Mouse (Mus musculus): ENCODE results near the gene Slc36a1. TPM values are rescaled to one million over a fixed set of nuclear protein-coding genes. Genes with fewer than 3 reads are reported as not detected.

Slc36a1 gene
- polyA plus RNA-seq, 1 experiment from 2014 or later, result 3.3 TPM

GRCm38 (mm10) chr11:55197740-55198510 is 6.2 kb upstream of the Slc36a1 start:
- Histone ChIP-seq H3K4me3 (replicated peaks; ENCODE audit: low read length) (no peak overlapping the region), H3K27me3 (replicated peaks; ENCODE audit: control insufficient read depth, insufficient read depth, low read length) (no peaks in the 10 kb centered on the region), H3K36me3 (ENCODE audit: control insufficient read depth, insufficient read depth) (no peaks in the 10 kb centered on the region), H3K9me3 (ENCODE audit: control insufficient read depth, low read length) (no peaks in the 10 kb centered on the region), H3K4me1 (replicated peaks; ENCODE audit: control insufficient read depth, insufficient read depth, low read length) (no peaks in the 10 kb centered on the region), H3K9ac (replicated peaks; ENCODE audit: low read depth, low read length) (no peak overlapping the region), H3K4me2 (ENCODE audit: low read length) (no peak overlapping the region), H3K27ac (ENCODE audit: low read length) (no peak overlapping the region)
- 84% methylated on average over 8 of the region's 8 CpGs for WGBS
- ATAC-seq, result no peak

GRCm38 (mm10) chr11:55204602-55205001 is 452 bp downstream of the Slc36a1 start:
- H3K27me3 ChIP-seq (replicated peaks; ENCODE audit: control insufficient read depth, insufficient read depth, low read length), result no peaks in the 10 kb centered on the region
- peaks cover 11% of the 10 kb centered on the region for H3K4me1 ChIP-seq (replicated peaks; ENCODE audit: control insufficient read depth, insufficient read depth, low read length)
- H3K36me3 ChIP-seq (ENCODE audit: control insufficient read depth, insufficient read depth), result no peaks in the 10 kb centered on the region
- H3K4me3 ChIP-seq (replicated peaks; ENCODE audit: low read length), result peak overlapping the region; percentile 77
- WGBS, result 5% methylated on average over 17 of the region's 17 CpGs
- H3K27ac ChIP-seq (ENCODE audit: low read length), result no peak overlapping the region
- H3K9ac ChIP-seq (replicated peaks; ENCODE audit: low read depth, low read length), result peak overlapping the region; percentile 79
- no peaks in the 10 kb centered on the region for H3K9me3 ChIP-seq (ENCODE audit: control insufficient read depth, low read length)
- H3K4me2 ChIP-seq (ENCODE audit: low read length), result peak overlapping the region; percentile 71
- ATAC-seq, result peak; percentile 57

- Histone ChIP-seq H3K4me1 (replicated peaks; ENCODE audit: control insufficient read depth, insufficient read depth, low read length) (peaks cover 11% of the 10 kb centered on the region), H3K27ac (ENCODE audit: low read length) (no peak overlapping the region), H3K27me3 (replicated peaks; ENCODE audit: control insufficient read depth, insufficient read depth, low read length) (no peaks in the 10 kb centered on the region), H3K4me3 (replicated peaks; ENCODE audit: low read length) (no peak overlapping the region), H3K9ac (replicated peaks; ENCODE audit: low read depth, low read length) (no peak overlapping the region), H3K36me3 (ENCODE audit: control insufficient read depth, insufficient read depth) (no peaks in the 10 kb centered on the region), H3K4me2 (ENCODE audit: low read length) (no peak overlapping the region), H3K9me3 (ENCODE audit: control insufficient read depth, low read length) (no peaks in the 10 kb centered on the region)
- ATAC-seq, result no peak
- WGBS, result 71% methylated on average over 6 of the region's 6 CpGs
Measured at GRCm38 (mm10) chr11:55208001-55208690, 4.0 kb downstream of the Slc36a1 start.

DNA sequence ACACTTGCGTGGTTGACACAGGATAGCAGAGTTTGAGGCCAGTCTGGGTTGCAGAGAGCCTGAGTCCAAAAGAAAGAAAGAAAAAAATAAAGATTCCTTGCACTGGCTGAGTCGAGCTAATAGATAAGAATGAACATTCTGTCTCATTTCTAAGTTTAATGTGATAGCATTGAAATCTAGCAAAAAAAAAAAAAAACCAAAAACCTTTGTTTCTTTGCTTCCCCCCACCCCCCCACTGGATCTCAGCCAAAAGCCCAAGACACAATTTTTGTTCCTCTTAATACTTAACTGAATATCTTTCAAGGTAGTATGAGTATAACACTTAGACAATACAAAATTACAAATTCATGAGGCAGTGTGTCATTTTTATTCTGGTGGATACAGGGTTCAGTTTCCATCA is 4.9 kb downstream of the Slc36a1 start:
- Histone ChIP-seq H3K36me3 (ENCODE audit: control insufficient read depth, insufficient read depth) (no peaks in the 10 kb centered on the region), H3K9me3 (ENCODE audit: control insufficient read depth, low read length) (no peaks in the 10 kb centered on the region), H3K4me3 (replicated peaks; ENCODE audit: low read length) (no peak overlapping the region), H3K27ac (ENCODE audit: low read length) (no peak overlapping the region), H3K9ac (replicated peaks; ENCODE audit: low read depth, low read length) (no peak overlapping the region), H3K27me3 (replicated peaks; ENCODE audit: control insufficient read depth, insufficient read depth, low read length) (no peaks in the 10 kb centered on the region), H3K4me1 (replicated peaks; ENCODE audit: control insufficient read depth, insufficient read depth, low read length) (peaks cover 11% of the 10 kb centered on the region), H3K4me2 (ENCODE audit: low read length) (no peak overlapping the region)
- 77% methylated on average over 2 of the region's 2 CpGs for WGBS
- no peak for ATAC-seq

DNA sequence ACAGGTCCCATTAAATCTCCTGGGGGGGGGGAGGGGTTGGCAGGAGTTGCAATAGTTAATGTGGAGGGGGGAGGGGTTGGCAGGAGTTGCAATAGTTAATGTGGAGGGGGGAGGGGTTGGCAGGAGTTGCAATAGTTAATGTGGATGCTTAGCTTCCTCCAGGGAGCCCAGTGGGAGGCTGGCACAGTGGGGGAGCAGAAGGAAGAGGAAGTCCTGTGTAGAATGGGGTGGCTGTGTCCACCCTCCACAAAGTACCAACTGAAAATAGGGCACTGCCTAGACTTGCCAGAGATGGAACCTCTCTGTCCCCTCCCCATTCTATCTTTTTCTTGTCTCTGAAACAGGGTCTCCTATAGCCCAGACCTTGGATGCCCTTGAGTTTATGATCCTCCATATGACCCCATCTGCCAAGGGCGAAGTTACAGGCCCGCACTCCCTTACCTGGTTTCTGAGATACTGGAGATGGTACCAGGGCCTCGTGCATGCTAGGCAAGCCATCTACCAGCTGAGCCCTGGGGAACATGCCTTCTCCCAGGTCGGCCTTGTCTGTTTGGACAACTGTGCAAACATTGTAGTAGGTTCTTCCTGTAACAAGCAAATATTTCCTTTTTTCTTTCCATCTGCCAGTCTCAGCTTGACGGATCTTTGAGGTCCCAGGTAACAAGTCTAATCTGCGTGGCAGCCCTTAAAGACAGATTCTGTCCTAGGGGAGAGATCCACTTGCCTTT is 5.6 kb downstream of the Slc36a1 start:
- Histone ChIP-seq H3K27me3 (replicated peaks; ENCODE audit: control insufficient read depth, insufficient read depth, low read length) (no peaks in the 10 kb centered on the region), H3K4me1 (replicated peaks; ENCODE audit: control insufficient read depth, insufficient read depth, low read length) (peaks cover 11% of the 10 kb centered on the region), H3K9me3 (ENCODE audit: control insufficient read depth, low read length) (no peaks in the 10 kb centered on the region), H3K4me2 (ENCODE audit: low read length) (no peak overlapping the region), H3K27ac (ENCODE audit: low read length) (no peak overlapping the region), H3K9ac (replicated peaks; ENCODE audit: low read depth, low read length) (no peak overlapping the region), H3K4me3 (replicated peaks; ENCODE audit: low read length) (no peak overlapping the region), H3K36me3 (ENCODE audit: control insufficient read depth, insufficient read depth) (no peaks in the 10 kb centered on the region)
- ATAC-seq, result no peak
- 91% methylated on average over 6 of the region's 6 CpGs for WGBS

DNA sequence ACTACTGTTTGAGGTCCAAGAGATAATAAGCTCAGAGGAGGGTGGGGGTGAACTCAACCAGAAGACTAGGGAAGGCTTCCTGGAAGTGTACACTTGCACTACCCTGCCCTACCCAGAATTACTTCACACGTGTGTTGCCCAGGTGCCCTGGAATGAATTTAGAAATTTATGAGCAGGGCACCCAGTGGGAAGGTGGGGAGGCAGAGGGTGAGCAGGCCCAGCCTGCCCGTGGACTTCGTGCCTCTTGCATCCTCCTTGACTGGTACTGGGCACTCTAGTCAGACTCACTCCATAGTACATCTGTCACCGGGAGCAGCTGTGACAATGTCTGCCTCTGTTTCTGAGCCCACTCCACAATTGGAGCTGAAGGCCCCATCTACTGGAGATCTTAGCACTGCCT is 9.4 kb downstream of the Slc36a1 start:
- Histone ChIP-seq H3K9ac (replicated peaks; ENCODE audit: low read depth, low read length) (no peak overlapping the region), H3K9me3 (ENCODE audit: control insufficient read depth, low read length) (no peaks in the 10 kb centered on the region), H3K36me3 (ENCODE audit: control insufficient read depth, insufficient read depth) (no peaks in the 10 kb centered on the region), H3K27ac (ENCODE audit: low read length) (no peak overlapping the region), H3K4me2 (ENCODE audit: low read length) (no peak overlapping the region), H3K4me1 (replicated peaks; ENCODE audit: control insufficient read depth, insufficient read depth, low read length) (0 out of 2 replicates have a peak, but pooled peaks cover 2% of the 10 kb centered on the region), H3K27me3 (replicated peaks; ENCODE audit: control insufficient read depth, insufficient read depth, low read length) (no peaks in the 10 kb centered on the region), H3K4me3 (replicated peaks; ENCODE audit: low read length) (no peak overlapping the region)
- WGBS, result 94% methylated on average over 4 of the region's 4 CpGs
- ATAC-seq, result no peak

DNA sequence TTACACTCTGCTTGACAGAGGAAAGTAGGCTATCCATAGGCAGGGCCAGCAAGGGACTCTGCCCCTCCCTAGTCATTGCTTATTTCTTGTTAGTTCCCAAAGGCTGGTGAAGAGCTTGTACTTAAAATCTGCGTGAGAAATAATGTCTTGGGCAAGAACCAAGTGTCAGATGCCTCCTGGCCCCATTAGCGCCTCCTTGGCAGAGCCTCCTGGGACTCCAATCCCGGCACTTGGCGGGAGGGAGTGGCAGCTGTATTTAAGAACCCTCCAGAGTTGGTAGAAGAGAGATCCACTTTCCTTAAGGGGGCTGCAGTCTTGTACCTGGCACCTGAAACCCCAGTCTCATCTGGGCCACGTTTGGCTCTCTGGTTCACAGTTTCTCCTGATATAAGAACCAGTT is 10.0 kb downstream of the Slc36a1 start:
- ATAC-seq, result no peak
- H3K9me3 ChIP-seq (ENCODE audit: control insufficient read depth, low read length), result no peaks in the 10 kb centered on the region
- H3K36me3 ChIP-seq (ENCODE audit: control insufficient read depth, insufficient read depth), result no peaks in the 10 kb centered on the region
- H3K4me1 ChIP-seq (replicated peaks; ENCODE audit: control insufficient read depth, insufficient read depth, low read length), result 0 out of 2 replicates have a peak, but pooled peaks cover 2% of the 10 kb centered on the region
- no peak overlapping the region for H3K27ac ChIP-seq (ENCODE audit: low read length)
- no peak overlapping the region for H3K4me2 ChIP-seq (ENCODE audit: low read length)
- no peaks in the 10 kb centered on the region for H3K27me3 ChIP-seq (replicated peaks; ENCODE audit: control insufficient read depth, insufficient read depth, low read length)
- no peak overlapping the region for H3K9ac ChIP-seq (replicated peaks; ENCODE audit: low read depth, low read length)
- 77% methylated on average over 5 of the region's 5 CpGs for WGBS
- no peak overlapping the region for H3K4me3 ChIP-seq (replicated peaks; ENCODE audit: low read length)

DNA sequence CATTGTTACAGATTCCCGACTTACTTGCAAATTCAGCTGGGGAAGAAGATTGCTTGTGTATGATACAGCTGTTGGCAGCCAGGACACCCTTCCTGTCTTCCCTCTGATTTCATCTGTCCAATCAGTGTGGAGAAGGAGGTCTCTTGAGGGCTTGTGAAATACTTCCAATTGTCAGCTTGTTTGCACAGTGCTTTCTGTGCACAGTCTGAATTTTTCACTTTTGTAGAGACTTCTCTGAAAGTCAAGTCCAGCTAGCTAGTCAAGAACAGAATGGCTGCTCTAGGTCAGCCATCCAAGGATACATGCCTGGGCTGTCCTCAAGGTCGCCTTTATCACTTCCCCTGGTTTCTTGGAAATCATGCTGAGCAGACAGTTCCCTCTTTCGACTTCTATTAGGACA is 10.8 kb downstream of the Slc36a1 start:
- Histone ChIP-seq H3K27ac (ENCODE audit: low read length) (no peak overlapping the region), H3K9me3 (ENCODE audit: control insufficient read depth, low read length) (no peaks in the 10 kb centered on the region), H3K4me3 (replicated peaks; ENCODE audit: low read length) (no peak overlapping the region), H3K9ac (replicated peaks; ENCODE audit: low read depth, low read length) (no peak overlapping the region), H3K36me3 (ENCODE audit: control insufficient read depth, insufficient read depth) (no peaks in the 10 kb centered on the region), H3K4me2 (ENCODE audit: low read length) (no peak overlapping the region), H3K27me3 (replicated peaks; ENCODE audit: control insufficient read depth, insufficient read depth, low read length) (no peaks in the 10 kb centered on the region), H3K4me1 (replicated peaks; ENCODE audit: control insufficient read depth, insufficient read depth, low read length) (no peaks in the 10 kb centered on the region)
- no peak for ATAC-seq
- WGBS, result 84% methylated on average over 3 of the region's 3 CpGs

- Histone ChIP-seq H3K9ac (replicated peaks; ENCODE audit: low read depth, low read length) (no peak overlapping the region), H3K9me3 (ENCODE audit: control insufficient read depth, low read length) (no peaks in the 10 kb centered on the region)
- 87% methylated on average over 3 of the region's 4 CpGs for WGBS
Measured at GRCm38 (mm10) chr11:55216061-55216460, 11.9 kb downstream of the Slc36a1 start.

More at GRCm38 (mm10) chr11:55216061-55216460, 11.9 kb downstream of the Slc36a1 start:
- H3K4me2 ChIP-seq (ENCODE audit: low read length), result no peak overlapping the region
- H3K4me1 ChIP-seq (replicated peaks; ENCODE audit: control insufficient read depth, insufficient read depth, low read length), result no peaks in the 10 kb centered on the region
- H3K36me3 ChIP-seq (ENCODE audit: control insufficient read depth, insufficient read depth), result no peaks in the 10 kb centered on the region
- H3K4me3 ChIP-seq (replicated peaks; ENCODE audit: low read length), result no peak overlapping the region
- H3K27me3 ChIP-seq (replicated peaks; ENCODE audit: control insufficient read depth, insufficient read depth, low read length), result no peaks in the 10 kb centered on the region
- ATAC-seq, result no peak
- H3K27ac ChIP-seq (ENCODE audit: low read length), result no peak overlapping the region

Measured in forebrain, embryonic 16.5 days (tissue).